Mouse (Mus musculus): Measurements from ENCODE around the gene Pcf11. TPM values are rescaled to one million over a fixed set of nuclear protein-coding genes. Genes with fewer than 3 reads are reported as not detected.

The Pcf11 gene
- total RNA-seq, 1 experiment, result 49.9 TPM

DNA sequence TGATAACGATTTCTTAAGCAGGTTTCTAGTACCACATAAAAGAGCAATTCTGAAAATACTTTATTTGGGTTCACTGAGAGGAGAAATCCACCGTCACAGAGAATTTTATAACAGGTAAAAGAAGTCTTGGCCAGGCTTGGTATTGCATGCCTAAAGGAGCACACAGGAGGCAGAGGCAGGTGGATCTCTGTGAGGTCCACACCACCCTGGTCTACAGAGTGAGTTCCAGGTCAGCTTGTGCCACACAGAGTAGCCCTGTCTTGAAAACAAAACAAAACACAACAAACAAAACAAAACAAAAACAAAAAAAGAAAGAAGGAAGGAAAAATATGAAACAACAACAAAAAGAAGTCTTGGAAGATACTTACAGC lies 18.6 kb upstream of the Pcf11 start:
- in situ Hi-C loops (cut with MboI; ENCODE audit: low sequenced_read_pairs in 2 of 2, unreplicated experiment in 2 of 2), result no loop called here
- H3K27ac ChIP-seq (ENCODE audit: insufficient read depth, low read depth, low read length, poor library complexity, severe bottlenecking), result no peak overlapping the region
- no peak overlapping the region for H3K4me3 ChIP-seq (ENCODE audit: insufficient read depth in 1 of 2, low read depth in 1 of 2, low read length in 2 of 2, poor library complexity in 1 of 2, severe bottlenecking in 1 of 2)
- H3K4me1 ChIP-seq (ENCODE audit: control insufficient read depth in 2 of 2, insufficient read depth in 2 of 2, low read length in 2 of 2, poor library complexity in 1 of 2), result no peaks in the 10 kb centered on the region
- DNase-seq (ENCODE audit: low read depth, low spot score), result no peak
- TF ChIP-seq ZC3H11A (IDR thresholded peaks at IDR 0.05; ENCODE audit: borderline replicate concordance, low read depth, low read length) (no peak), HCFC1 (IDR thresholded peaks at IDR 0.05; ENCODE audit: borderline replicate concordance, insufficient read depth, low read length) (no peak), ZNF384 (IDR thresholded peaks at IDR 0.05; ENCODE audit: low read depth, low read length) (no peak), MAFK (IDR thresholded peaks at IDR 0.05; ENCODE audit: insufficient read depth, low read depth, low read length) (no peak), CHD2 (IDR thresholded peaks at IDR 0.05; ENCODE audit: low read depth, low read length) (no peak)
- H3K9ac ChIP-seq (ENCODE audit: insufficient read depth, low read depth, low read length, poor library complexity, severe bottlenecking), result no peak overlapping the region
- no peaks in the 10 kb centered on the region for H3K9me3 ChIP-seq (ENCODE audit: control insufficient read depth, insufficient read depth, low read depth, low read length)
- no peaks in the 10 kb centered on the region for H3K36me3 ChIP-seq (ENCODE audit: control insufficient read depth, insufficient read depth, low read length, poor library complexity, severe bottlenecking)

DNA sequence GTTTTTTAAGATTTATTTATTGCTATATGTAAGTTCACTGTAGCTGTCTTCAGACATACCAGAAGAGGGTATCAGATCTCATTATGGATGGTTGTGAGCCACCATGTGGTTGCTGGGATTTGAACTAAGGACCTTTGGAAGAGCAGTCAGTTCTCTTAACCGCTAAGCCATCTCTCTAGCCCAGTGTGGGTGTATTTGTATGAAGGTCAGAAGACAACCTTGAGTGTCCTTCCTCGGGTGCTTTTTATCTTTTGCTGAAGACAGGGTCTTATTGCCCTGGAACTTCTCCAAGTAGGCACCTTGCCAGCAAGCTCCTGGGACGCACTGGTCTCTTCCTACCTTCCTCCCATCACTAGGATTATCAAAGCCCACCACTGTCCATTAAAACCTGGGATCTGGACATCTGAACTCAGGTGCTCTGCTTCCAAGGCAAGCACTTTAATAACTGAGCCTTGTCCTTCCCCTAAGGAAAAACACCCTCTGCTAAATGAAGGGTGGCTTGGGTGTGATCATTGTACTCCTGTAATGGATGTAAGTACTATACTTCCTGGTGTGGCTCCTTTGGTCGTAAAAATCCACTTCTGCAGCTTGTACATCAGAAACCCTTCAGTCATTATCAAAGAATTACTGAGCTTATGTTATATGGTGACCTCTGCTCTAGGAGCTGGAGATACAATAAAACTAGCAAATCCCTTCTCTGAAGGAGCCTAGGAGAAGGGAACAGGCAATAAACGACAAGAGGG lies 18.0 kb upstream of the Pcf11 start:
- no peak overlapping the region for H3K9ac ChIP-seq (ENCODE audit: insufficient read depth, low read depth, low read length, poor library complexity, severe bottlenecking)

DNA sequence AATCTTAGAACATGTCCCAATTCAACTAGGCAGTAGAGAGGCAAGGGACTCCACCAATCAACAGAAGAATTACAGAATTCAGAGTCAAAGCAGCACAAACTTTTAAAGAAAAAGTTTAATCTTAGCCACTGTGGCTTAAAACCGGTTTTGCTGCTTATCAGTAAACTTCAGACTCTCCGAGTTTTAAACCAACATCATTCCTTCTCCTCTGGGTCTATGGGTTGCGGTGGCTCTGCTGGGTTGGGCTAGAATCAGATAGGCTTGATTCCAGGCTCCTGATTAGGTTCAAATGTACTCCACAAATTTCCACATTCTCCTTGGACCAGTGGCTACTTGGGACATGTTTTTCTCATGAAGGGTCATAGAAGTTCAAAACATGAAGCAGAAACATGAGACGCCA lies 7.6 kb upstream of the Pcf11 start:
- Histone ChIP-seq H3K4me3 (ENCODE audit: insufficient read depth in 1 of 2, low read depth in 1 of 2, low read length in 2 of 2, poor library complexity in 1 of 2, severe bottlenecking in 1 of 2) (no peak overlapping the region), H3K36me3 (ENCODE audit: control insufficient read depth, insufficient read depth, low read length, poor library complexity, severe bottlenecking) (no peaks in the 10 kb centered on the region), H3K9ac (ENCODE audit: insufficient read depth, low read depth, low read length, poor library complexity, severe bottlenecking) (no peak overlapping the region), H3K9me3 (ENCODE audit: control insufficient read depth, insufficient read depth, low read depth, low read length) (no peaks in the 10 kb centered on the region), H3K27ac (ENCODE audit: insufficient read depth, low read depth, low read length, poor library complexity, severe bottlenecking) (no peak overlapping the region), H3K4me1 (ENCODE audit: control insufficient read depth in 2 of 2, insufficient read depth in 2 of 2, low read length in 2 of 2, poor library complexity in 1 of 2) (peaks cover 6% of the 10 kb centered on the region in 2 experiments)
- in situ Hi-C loops (cut with MboI; ENCODE audit: low sequenced_read_pairs in 2 of 2, unreplicated experiment in 2 of 2), result no loop called here
- no peak for DNase-seq (ENCODE audit: low read depth, low spot score)
- TF ChIP-seq CHD2 (IDR thresholded peaks at IDR 0.05; ENCODE audit: low read depth, low read length) (no peak), ZNF384 (IDR thresholded peaks at IDR 0.05; ENCODE audit: low read depth, low read length) (no peak), MAFK (IDR thresholded peaks at IDR 0.05; ENCODE audit: insufficient read depth, low read depth, low read length) (no peak), HCFC1 (IDR thresholded peaks at IDR 0.05; ENCODE audit: borderline replicate concordance, insufficient read depth, low read length) (no peak), ZC3H11A (IDR thresholded peaks at IDR 0.05; ENCODE audit: borderline replicate concordance, low read depth, low read length) (no peak)

More for the DNA sequence above, 18.0 kb upstream of the Pcf11 start:
- no peak for DNase-seq (ENCODE audit: low read depth, low spot score)
- H3K36me3 ChIP-seq (ENCODE audit: control insufficient read depth, insufficient read depth, low read length, poor library complexity, severe bottlenecking), result no peaks in the 10 kb centered on the region
- no peaks in the 10 kb centered on the region for H3K4me1 ChIP-seq (ENCODE audit: control insufficient read depth in 2 of 2, insufficient read depth in 2 of 2, low read length in 2 of 2, poor library complexity in 1 of 2)
- in situ Hi-C loops (cut with MboI; ENCODE audit: low sequenced_read_pairs in 2 of 2, unreplicated experiment in 2 of 2), result no loop called here
- H3K4me3 ChIP-seq (ENCODE audit: insufficient read depth in 1 of 2, low read depth in 1 of 2, low read length in 2 of 2, poor library complexity in 1 of 2, severe bottlenecking in 1 of 2), result no peak overlapping the region
- H3K27ac ChIP-seq (ENCODE audit: insufficient read depth, low read depth, low read length, poor library complexity, severe bottlenecking), result no peak overlapping the region
- TF ChIP-seq HCFC1 (IDR thresholded peaks at IDR 0.05; ENCODE audit: borderline replicate concordance, insufficient read depth, low read length) (no peak), CHD2 (IDR thresholded peaks at IDR 0.05; ENCODE audit: low read depth, low read length) (no peak), MAFK (IDR thresholded peaks at IDR 0.05; ENCODE audit: insufficient read depth, low read depth, low read length) (no peak), ZNF384 (IDR thresholded peaks at IDR 0.05; ENCODE audit: low read depth, low read length) (no peak), ZC3H11A (IDR thresholded peaks at IDR 0.05; ENCODE audit: borderline replicate concordance, low read depth, low read length) (no peak)
- H3K9me3 ChIP-seq (ENCODE audit: control insufficient read depth, insufficient read depth, low read depth, low read length), result no peaks in the 10 kb centered on the region

DNA sequence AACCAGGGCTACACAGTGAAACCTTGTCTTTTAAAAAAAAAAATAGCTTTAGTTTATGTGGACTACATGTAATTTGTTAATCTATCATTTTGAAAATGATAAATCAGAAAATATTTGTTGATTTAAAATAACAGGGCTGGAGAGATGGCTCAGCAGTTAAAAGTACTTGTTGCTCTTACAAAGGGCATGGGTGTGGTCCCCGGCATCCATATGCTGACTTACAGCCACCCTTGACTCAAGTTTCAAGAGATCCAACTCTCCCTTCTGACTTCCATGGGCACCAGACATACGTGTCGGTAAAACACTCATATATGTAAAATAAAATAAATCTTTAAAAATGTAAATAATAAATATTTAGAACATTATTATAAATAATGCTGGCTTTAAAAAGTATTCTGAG lies 5.4 kb upstream of the Pcf11 start:
- Histone ChIP-seq H3K9ac (ENCODE audit: insufficient read depth, low read depth, low read length, poor library complexity, severe bottlenecking) (no peak overlapping the region), H3K27ac (ENCODE audit: insufficient read depth, low read depth, low read length, poor library complexity, severe bottlenecking) (no peak overlapping the region), H3K4me1 (ENCODE audit: control insufficient read depth in 2 of 2, insufficient read depth in 2 of 2, low read length in 2 of 2, poor library complexity in 1 of 2) (peaks cover 6 to 8% of the 10 kb centered on the region in 2 experiments), H3K4me3 (ENCODE audit: insufficient read depth in 1 of 2, low read depth in 1 of 2, low read length in 2 of 2, poor library complexity in 1 of 2, severe bottlenecking in 1 of 2) (no peak overlapping the region; a peak in 1 of 4 replicates), H3K9me3 (ENCODE audit: control insufficient read depth, insufficient read depth, low read depth, low read length) (no peaks in the 10 kb centered on the region), H3K36me3 (ENCODE audit: control insufficient read depth, insufficient read depth, low read length, poor library complexity, severe bottlenecking) (no peaks in the 10 kb centered on the region)
- peak; percentile 25 for DNase-seq (ENCODE audit: low read depth, low spot score)
- TF ChIP-seq ZC3H11A (IDR thresholded peaks at IDR 0.05; ENCODE audit: borderline replicate concordance, low read depth, low read length) (no peak), CHD2 (IDR thresholded peaks at IDR 0.05; ENCODE audit: low read depth, low read length) (no peak), MAFK (IDR thresholded peaks at IDR 0.05; ENCODE audit: insufficient read depth, low read depth, low read length) (no peak), HCFC1 (IDR thresholded peaks at IDR 0.05; ENCODE audit: borderline replicate concordance, insufficient read depth, low read length) (no peak)
- in situ Hi-C loops (cut with MboI; ENCODE audit: low sequenced_read_pairs in 2 of 2, unreplicated experiment in 2 of 2), result no loop called here
